Mouse (Mus musculus): Measurements from ENCODE around the gene Mrs2.

- TF ChIP-seq CTCF (IDR thresholded peaks at IDR 0.05; ENCODE audit: extremely low read depth, insufficient read depth, low read length) (no peak), POLR2A (IDR thresholded peaks at IDR 0.05; ENCODE audit: extremely low read depth, insufficient read depth, low read length) (no peak)
These were observed 2.2 kb upstream of the Mrs2 start for GRCm38 (mm10) chr13:25022386-25022785.

Measured in cortical plate, adult 2 months (tissue).